ENCODE assay signal across 27 mouse cellular contexts in the genomic region with DNA sequence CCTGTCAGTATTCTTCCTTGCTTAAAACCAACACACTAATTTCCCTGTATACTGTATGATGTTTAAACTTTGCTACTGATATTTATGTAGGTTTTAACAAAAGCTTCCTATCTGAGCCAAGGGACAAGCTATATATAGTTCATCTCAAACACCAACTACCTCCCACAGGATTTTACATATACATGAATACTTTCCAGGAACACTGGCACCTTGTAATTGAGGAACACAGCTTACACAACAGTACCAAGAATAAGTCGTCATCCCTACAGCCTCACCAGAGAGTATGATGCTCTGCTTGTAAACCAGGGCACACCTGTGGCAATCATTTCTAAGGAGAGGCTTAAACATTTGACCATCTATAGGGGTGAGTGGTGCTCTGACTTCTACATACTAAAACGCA. TPM values are rescaled to one million over a fixed set of nuclear protein-coding genes. Genes with fewer than 3 reads are reported as not detected.
DNase-seq lines count a peak whose midpoint lies in the region; ATAC-seq lines count a peak whose summit lies in the region.
"Had no signal": no experiment of that assay in that cellular context is flagged by ENCODE, and none has a peak within 500 bp of the region (broad histone marks: within the 10 kb centered on the region; RNA-seq: fewer than 3 reads in every experiment).

No protein-coding gene starts in this region.

- H3K9me3 ChIP-seq in liver, embryonic 11.5 days (ENCODE audit: control insufficient read depth, low read length) = no peaks in the 10 kb centered on the region
- no peaks in the 10 kb centered on the region for H3K9me3 ChIP-seq in megakaryocyte, embryonic 14.5 days
- H3K9me3 ChIP-seq: embryonic facial prominence, embryonic 13.5 days; embryonic facial prominence, embryonic 15.5 days; forebrain, embryonic 10.5 days; forebrain, embryonic 12.5 days; G1E had no signal

- DNase-seq in frontal cortex, adult 2 months (ENCODE audit: extremely low spot score in 1 of 2, low spot score in 1 of 2) = no peak
- no peak for DNase-seq in liver, embryonic 11.5 days (ENCODE audit: low spot score)
- DNase-seq in liver = no peak
- peak; percentile 51 for DNase-seq in telencephalon, adult 2 months (ENCODE audit: low read depth, low spot score)
- no peak for DNase-seq in left cerebral cortex, adult 9 months (ENCODE audit: low spot score in 2 of 2)
- DNase-seq: adrenal gland, adult 8-10 months; adrenal gland, postnatal 14 days; adrenal gland, postnatal 36 days; B cell, adult 2 months; cerebellum, adult 18-20 months; cerebellum, adult 8-10 months; cerebellum, postnatal 14 days; cerebellum, postnatal 36 days; embryo, embryonic 11 days had no signal

- peak overlapping the region; percentile 84; the same call in 1 of the 2 replicates for H3K4me2 ChIP-seq in liver, embryonic 11.5 days

- no peak overlapping the region for H3K27ac ChIP-seq in liver, embryonic 11.5 days (ENCODE audit: low read depth, low read length)
- H3K27ac ChIP-seq: embryonic facial prominence, embryonic 13.5 days; embryonic facial prominence, embryonic 15.5 days; forebrain, embryonic 12.5 days had no signal

- peak overlapping the region; percentile 74 for H3K4me3 ChIP-seq in liver, embryonic 11.5 days (ENCODE audit: low read depth, low read length)
- peak overlapping the region; percentile 1 for H3K4me3 ChIP-seq in megakaryocyte, embryonic 14.5 days (replicated peaks)

- peaks cover 10% of the 10 kb centered on the region; the same call in 1 of the 2 replicates for H3K36me3 ChIP-seq in liver, embryonic 11.5 days (ENCODE audit: control insufficient read depth, insufficient read depth, low read length)
- peaks cover 48% of the 10 kb centered on the region for H3K36me3 ChIP-seq in megakaryocyte, embryonic 14.5 days (replicated peaks; ENCODE audit: low read length)

- WGBS in liver, embryonic 11.5 days = 69% methylated on average over 2 of the region's 2 CpGs

- no peak overlapping the region for H3K9ac ChIP-seq in liver, embryonic 11.5 days (ENCODE audit: low read depth, low read length)

- H3K4me1 ChIP-seq in liver, embryonic 11.5 days (replicated peaks; ENCODE audit: control insufficient read depth, insufficient read depth, low read length) = peaks cover 11% of the 10 kb centered on the region
- peaks cover 51% of the 10 kb centered on the region for H3K4me1 ChIP-seq in megakaryocyte, embryonic 14.5 days

- peak; percentile 60 for ATAC-seq in frontal cortex, adult (ENCODE audit: low TSS enrichment)
- no peak for ATAC-seq in liver, embryonic 11.5 days (replicated peaks; ENCODE audit: low FRiP score)
- no peak for ATAC-seq in megakaryocyte, adult 5-6 weeks (ENCODE audit: poor library complexity, severe bottlenecking)
- ATAC-seq: activated CD4-positive, CD25-positive, alpha-beta regulatory T cell, adult 4 months; CD4-positive, CD25-positive, alpha-beta regulatory T cell, adult 4 months; forebrain, embryonic 14.5 days; Patski had no signal

- no peaks in the 10 kb centered on the region for H3K27me3 ChIP-seq in liver, embryonic 11.5 days (replicated peaks; ENCODE audit: control insufficient read depth, insufficient read depth, low read length)
- H3K27me3 ChIP-seq in megakaryocyte, embryonic 14.5 days (replicated peaks) = no peaks in the 10 kb centered on the region
- H3K27me3 ChIP-seq: CH12.LX; embryonic facial prominence, embryonic 13.5 days; embryonic facial prominence, embryonic 15.5 days; Patski had no signal

RNA-seq across cellular contexts. Expression of a gene that starts 1.7 kb away (rescaled TPM):
- 24.3 and 25.4 TPM in 2 replicates for polyA plus RNA-seq in frontal cortex, adult 2 months (2012; rRNA removed)
- polyA plus RNA-seq in liver, embryonic 11.5 days (2014; fragmentation: Nextera tagmentation; extraction: Ambion mirVana) = 58.3 and 64.8 TPM in 2 replicates
- polyA plus RNA-seq in megakaryocyte, embryonic 14.5 days (2012; ENCODE audit: insufficient read depth, low replicate concordance) = 26.8 and 45.7 TPM in 2 replicates
- total RNA-seq in megakaryocyte, adult 5-6 weeks (2015) = 7.0 and 8.6 TPM in 2 replicates
- total RNA-seq in megakaryocyte, adult 5-6 weeks (2017) = 5.4 and 16.1 TPM in 2 replicates

RNA-seq across cellular contexts. Expression of a gene that starts 7.6 kb away (rescaled TPM):
- 0.62 and 0.71 TPM in 2 replicates for polyA plus RNA-seq in frontal cortex, adult 2 months (2012; rRNA removed)
- 2.7 and 3.4 TPM in 2 replicates for polyA plus RNA-seq in liver, embryonic 11.5 days (2014; fragmentation: Nextera tagmentation; extraction: Ambion mirVana)
- 0.62 and 0.72 TPM in 2 replicates for polyA plus RNA-seq in megakaryocyte, embryonic 14.5 days (2012; ENCODE audit: insufficient read depth, low replicate concordance)
- total RNA-seq in megakaryocyte, adult 5-6 weeks (2015) = 0.57 TPM in 1 of 2 replicates, not detected in the other
- not detected in 2 replicates for total RNA-seq in megakaryocyte, adult 5-6 weeks (2017)
- polyA plus RNA-seq: forebrain, embryonic 14.5 days had no signal

RNA-seq across cellular contexts. Expression of a gene that starts 27.8 kb away (rescaled TPM):
- polyA plus RNA-seq in frontal cortex, adult 2 months (2012; rRNA removed) = 0.15 and 0.30 TPM in 2 replicates
- 11.5 and 11.7 TPM in 2 replicates for polyA plus RNA-seq in liver, embryonic 11.5 days (2014; fragmentation: Nextera tagmentation; extraction: Ambion mirVana)
- 1.6 and 26.3 TPM in 2 replicates for polyA plus RNA-seq in megakaryocyte, embryonic 14.5 days (2012; ENCODE audit: insufficient read depth, low replicate concordance)
- 423 and 468 TPM in 2 replicates for total RNA-seq in megakaryocyte, adult 5-6 weeks (2015)
- 646 and 667 TPM in 2 replicates for total RNA-seq in megakaryocyte, adult 5-6 weeks (2017)
- total RNA-seq: CH12.LX, G1E had no signal
- polyA plus RNA-seq: activated CD4-positive, CD25-positive, alpha-beta regulatory T cell, adult 4 months; CD4-positive, CD25-positive, alpha-beta regulatory T cell, adult 4 months; forebrain, embryonic 12.5 days had no signal

RNA-seq across cellular contexts. Expression of a gene that starts 41.0 kb away (rescaled TPM):
- 12.5 and 15.4 TPM in 2 replicates for polyA plus RNA-seq in frontal cortex, adult 2 months (2012; rRNA removed)
- polyA plus RNA-seq in liver, embryonic 11.5 days (2014; fragmentation: Nextera tagmentation; extraction: Ambion mirVana) = 21.4 and 23.6 TPM in 2 replicates
- polyA plus RNA-seq in megakaryocyte, embryonic 14.5 days (2012; ENCODE audit: insufficient read depth, low replicate concordance) = 2.1 and 10.7 TPM in 2 replicates
- 6.2 and 7.9 TPM in 2 replicates for total RNA-seq in megakaryocyte, adult 5-6 weeks (2015)
- 18.2 and 19.0 TPM in 2 replicates for total RNA-seq in megakaryocyte, adult 5-6 weeks (2017)

RNA-seq across cellular contexts. Expression of a gene that starts 41.1 kb away (rescaled TPM):
- polyA plus RNA-seq in frontal cortex, adult 2 months (2012; rRNA removed) = 20.1 and 20.4 TPM in 2 replicates
- 25.1 and 29.0 TPM in 2 replicates for polyA plus RNA-seq in liver, embryonic 11.5 days (2014; fragmentation: Nextera tagmentation; extraction: Ambion mirVana)
- polyA plus RNA-seq in megakaryocyte, embryonic 14.5 days (2012; ENCODE audit: insufficient read depth, low replicate concordance) = 18.8 and 29.4 TPM in 2 replicates
- 14.6 and 19.0 TPM in 2 replicates for total RNA-seq in megakaryocyte, adult 5-6 weeks (2015)
- total RNA-seq in megakaryocyte, adult 5-6 weeks (2017) = 67.4 and 75.9 TPM in 2 replicates
